Mouse (Mus musculus): ENCODE data around the gene Lhb. TPM values are rescaled to one million over a fixed set of nuclear protein-coding genes. Genes with fewer than 3 reads are reported as not detected.
"Not testable (repeated sequence)": the region's sequence is repeated elsewhere in the genome, so short reads cannot be mapped to it uniquely, and the experiment has no call there.

Gene Lhb
- polyA plus RNA-seq, 1 experiment = not detected

DNA sequence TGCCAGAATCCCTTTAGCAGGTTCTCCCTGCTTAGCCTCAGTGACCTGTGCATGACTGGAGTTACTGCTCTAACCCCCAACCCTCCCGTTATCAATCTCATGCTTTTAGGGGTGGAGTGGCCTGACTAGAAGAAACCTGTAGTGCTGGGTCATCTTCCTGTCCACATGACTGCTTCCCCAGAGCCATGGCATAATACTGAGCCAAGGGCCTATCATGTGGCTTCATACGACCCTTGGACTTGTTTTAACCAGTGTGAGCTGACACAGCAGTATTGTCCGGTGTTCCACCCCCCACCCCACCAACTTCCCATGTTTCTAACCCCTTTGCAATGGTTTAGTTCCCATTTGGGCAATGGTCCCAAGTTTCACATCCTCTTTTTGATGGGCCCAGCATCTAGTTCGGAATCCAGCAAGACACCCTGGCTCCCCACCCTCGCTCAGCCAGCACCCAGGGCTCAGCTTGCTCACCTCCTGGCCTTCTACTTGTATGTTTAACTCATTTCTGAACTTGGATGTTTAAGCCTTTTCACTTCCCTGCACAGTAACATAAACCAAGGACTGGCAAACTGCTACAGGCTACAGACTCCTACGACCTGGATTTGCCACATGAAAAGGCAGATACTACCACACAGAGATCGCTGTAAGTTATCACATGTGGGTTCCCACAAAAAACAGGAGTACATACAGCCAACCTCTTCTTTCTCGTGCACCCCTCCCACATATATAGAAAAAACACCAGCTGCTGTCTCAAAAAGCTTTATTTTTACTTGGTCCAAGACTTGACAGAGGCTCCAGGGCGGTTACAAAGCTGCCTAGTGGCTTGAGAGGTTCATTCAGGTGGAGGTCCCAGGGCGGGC, 36.8 kb downstream of the Lhb start:
- Histone ChIP-seq H3K27ac (ENCODE audit: insufficient read depth, low read depth, low read length) (no peak overlapping the region), H3K4me3 (ENCODE audit: insufficient read depth, low read depth, low read length) (no peak overlapping the region), H3K4me1 (ENCODE audit: control insufficient read depth, insufficient read depth, low read length) (peaks cover 22% of the 10 kb centered on the region)
- TF ChIP-seq CTCF (IDR thresholded peaks at IDR 0.05; ENCODE audit: insufficient read depth, low read depth, low read length) = no peak
- TF ChIP-seq POLR2A (IDR thresholded peaks at IDR 0.05; ENCODE audit: insufficient read depth, low read depth, low read length) = 0 out of 2 replicates have a peak, but pooled peaks have one; percentile 10
- 42% methylated on average over 10 of the region's 10 CpGs for WGBS

DNA sequence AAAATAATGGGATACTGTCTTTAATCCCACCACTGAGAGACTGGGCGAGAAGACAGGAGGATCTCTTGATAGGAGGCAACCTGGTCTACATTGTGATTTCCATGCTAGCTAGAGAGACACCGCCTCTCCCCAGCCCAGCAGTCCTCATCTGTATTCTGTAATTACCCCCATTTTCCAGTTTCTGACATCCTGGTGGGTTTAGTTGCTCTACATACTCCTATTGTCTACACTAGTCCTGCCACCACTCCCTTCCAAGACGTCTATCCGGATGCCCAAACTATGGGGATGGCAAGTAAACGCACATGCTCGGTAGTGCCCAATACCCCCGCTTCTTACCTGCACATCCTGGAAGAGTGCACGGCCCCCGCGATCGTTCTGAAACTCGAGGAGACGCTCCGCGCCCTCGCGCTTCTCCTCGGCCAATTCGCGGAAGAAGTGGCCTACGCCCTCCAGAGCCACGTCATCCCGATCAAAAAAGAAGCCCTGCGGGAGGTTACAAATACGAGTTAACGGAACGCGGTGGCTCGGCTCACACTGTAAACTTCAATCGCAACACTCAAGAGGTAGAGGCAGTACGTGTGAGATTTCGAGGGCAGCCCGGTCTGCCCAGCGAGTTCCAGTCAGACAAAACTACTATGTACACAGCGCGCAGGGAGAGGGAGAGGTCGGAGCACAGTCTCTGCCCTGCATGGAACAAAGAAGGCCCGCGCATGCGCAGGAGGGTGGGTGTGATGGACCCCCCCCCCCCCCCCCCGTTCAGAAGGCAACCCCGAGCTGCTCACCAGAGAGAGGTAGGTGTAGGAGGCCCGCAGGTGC, 38.3 kb downstream of the Lhb start:
- H3K27ac ChIP-seq (ENCODE audit: insufficient read depth, low read depth, low read length) = peak overlapping the region; percentile 65
- peaks cover 22% of the 10 kb centered on the region for H3K4me1 ChIP-seq (ENCODE audit: control insufficient read depth, insufficient read depth, low read length)
- H3K4me3 ChIP-seq (ENCODE audit: insufficient read depth, low read depth, low read length) = peak overlapping the region; percentile 58
- under 1% methylated on average over 43 of the region's 43 CpGs for whole genome bisulfite sequencing
- TF ChIP-seq POLR2A (IDR thresholded peaks at IDR 0.05; ENCODE audit: insufficient read depth, low read depth, low read length) (no peak), CTCF (IDR thresholded peaks at IDR 0.05; ENCODE audit: insufficient read depth, low read depth, low read length) (no peak)

DNA sequence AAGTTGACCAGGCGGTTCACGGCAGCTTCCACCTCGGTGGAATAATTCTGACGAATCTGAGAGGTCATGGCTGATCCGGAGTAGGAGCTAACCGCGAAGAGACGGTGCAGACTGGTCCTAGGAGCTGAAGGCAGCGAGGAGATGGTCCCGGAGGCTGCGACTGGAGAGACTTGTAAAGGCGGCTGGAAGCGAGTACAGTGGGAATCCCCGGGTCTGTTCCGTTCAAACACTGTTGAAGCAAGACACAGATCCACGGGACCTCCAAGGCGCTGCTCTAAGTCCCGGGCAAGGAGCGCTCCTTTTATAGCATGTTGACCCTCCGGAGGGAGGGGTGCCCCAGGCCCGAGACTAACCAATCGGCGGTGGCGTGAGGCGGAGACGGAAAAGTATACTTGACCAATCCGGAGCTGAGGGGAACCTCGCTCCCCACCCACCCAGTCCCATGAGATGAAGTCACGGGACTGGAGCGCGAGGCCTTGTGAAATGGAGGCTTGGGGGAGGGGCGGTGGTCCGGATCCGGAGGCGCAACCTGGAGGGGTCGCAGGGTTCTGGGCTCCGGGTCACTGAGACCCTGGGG, 39.0 kb downstream of the Lhb start, which contains the start of gene Ftl1:
Gene Ftl1, minus strand, starts transcription at position 321 of the 577 bp plus-strand sequence.
- TF ChIP-seq POLR2A (IDR thresholded peaks at IDR 0.05; ENCODE audit: insufficient read depth, low read depth, low read length) = peak; percentile 96
- 0% methylated on average over 37 of the region's 37 CpGs for WGBS

DNA sequence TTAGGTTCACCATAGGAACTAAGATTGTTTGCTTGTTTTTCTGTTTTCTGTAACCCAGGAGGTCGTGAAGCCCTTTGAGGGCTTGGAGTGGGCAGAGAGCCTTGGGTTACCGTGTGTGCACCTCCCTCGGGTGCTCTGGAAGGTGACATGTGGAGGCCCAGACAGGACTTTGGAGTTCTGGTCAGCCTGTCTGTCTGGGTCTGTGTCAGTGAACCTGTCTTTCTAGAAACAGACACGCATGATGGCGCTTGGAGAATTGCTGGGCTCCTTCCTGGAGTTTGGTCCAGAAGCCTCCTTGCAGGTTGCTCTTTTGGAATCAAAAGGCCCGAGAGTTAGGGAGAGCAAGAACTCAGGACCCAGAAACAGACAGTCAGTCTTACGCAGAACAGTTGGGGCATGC, 39.8 kb downstream of the Lhb start:
- peaks cover 28% of the 10 kb centered on the region for H3K4me1 ChIP-seq (ENCODE audit: control insufficient read depth, insufficient read depth, low read length)
- no peak overlapping the region for H3K4me3 ChIP-seq (ENCODE audit: insufficient read depth, low read depth, low read length)
- TF ChIP-seq POLR2A (IDR thresholded peaks at IDR 0.05; ENCODE audit: insufficient read depth, low read depth, low read length) = no peak
- TF ChIP-seq CTCF (IDR thresholded peaks at IDR 0.05; ENCODE audit: insufficient read depth, low read depth, low read length) = no peak
- peak overlapping the region; percentile 86 for H3K27ac ChIP-seq (ENCODE audit: insufficient read depth, low read depth, low read length)
- 66% methylated on average over 7 of the region's 7 CpGs for WGBS

More for the DNA sequence above, 39.0 kb downstream of the Lhb start, which contains the start of gene Ftl1:
- H3K4me3 ChIP-seq (ENCODE audit: insufficient read depth, low read depth, low read length) = peak within 1 kb of the TSS; percentile 58
- peaks cover 22% of the 10 kb centered on the region for H3K4me1 ChIP-seq (ENCODE audit: control insufficient read depth, insufficient read depth, low read length)
- peak within 1 kb of the TSS; percentile 86 for H3K27ac ChIP-seq (ENCODE audit: insufficient read depth, low read depth, low read length)

DNA sequence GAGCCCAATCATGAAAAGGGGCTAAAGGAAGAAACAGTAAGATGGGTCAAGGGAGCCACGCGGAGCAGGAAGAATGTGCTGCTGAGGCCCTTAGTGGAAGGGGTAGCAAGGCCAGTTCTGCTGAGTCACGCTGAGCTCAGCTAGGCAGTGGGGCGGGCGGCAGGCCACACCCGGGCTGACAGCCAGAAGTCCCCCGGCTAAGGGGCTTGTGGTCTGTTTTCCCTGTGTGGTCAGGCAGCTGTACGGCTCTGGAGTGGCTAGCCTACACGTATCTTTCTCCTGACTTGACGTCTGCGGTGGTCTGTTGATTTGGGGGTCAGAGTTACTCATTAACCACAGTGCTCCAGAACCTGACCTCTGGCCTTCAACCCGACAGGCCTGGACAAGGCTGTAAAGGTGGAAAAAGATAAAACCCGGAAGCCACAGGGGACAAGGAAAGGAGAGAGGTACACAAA, 40.3 kb downstream of the Lhb start:
- 33% methylated on average over 13 of the region's 13 CpGs for WGBS

DNA sequence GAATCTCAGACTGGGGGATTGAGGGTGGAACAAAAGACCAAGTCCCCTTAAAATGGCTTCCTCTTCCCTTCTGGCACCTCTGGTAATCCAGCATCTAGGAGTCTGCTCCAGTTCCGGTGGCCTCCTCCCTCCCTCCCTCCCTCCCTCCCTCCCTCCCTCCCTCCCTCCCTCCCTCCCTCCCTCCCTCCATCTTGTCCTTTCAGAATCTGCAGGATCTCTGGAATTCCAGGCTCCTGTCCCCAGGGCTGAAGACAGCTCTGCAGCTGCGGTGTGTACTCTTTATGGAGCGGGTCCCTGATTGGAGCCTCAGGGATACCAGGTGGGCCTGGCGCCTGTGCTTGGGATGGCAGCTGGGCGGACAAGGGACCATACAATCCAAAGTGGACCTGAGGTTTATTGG, 40.7 kb downstream of the Lhb start:
- H3K27ac ChIP-seq (ENCODE audit: insufficient read depth, low read depth, low read length) = peak overlapping the region; percentile 86; the same call in 1 of the 2 replicates
- 63% methylated on average over 5 of the region's 5 CpGs for WGBS

More for the DNA sequence above, 40.3 kb downstream of the Lhb start:
- H3K27ac ChIP-seq (ENCODE audit: insufficient read depth, low read depth, low read length) = peak overlapping the region; percentile 86; the same call in 1 of the 2 replicates
- TF ChIP-seq POLR2A (IDR thresholded peaks at IDR 0.05; ENCODE audit: insufficient read depth, low read depth, low read length) (no peak), CTCF (IDR thresholded peaks at IDR 0.05; ENCODE audit: insufficient read depth, low read depth, low read length) (no peak)
- no peak overlapping the region for H3K4me3 ChIP-seq (ENCODE audit: insufficient read depth, low read depth, low read length)
- H3K4me1 ChIP-seq (ENCODE audit: control insufficient read depth, insufficient read depth, low read length) = peaks cover 33% of the 10 kb centered on the region

DNA sequence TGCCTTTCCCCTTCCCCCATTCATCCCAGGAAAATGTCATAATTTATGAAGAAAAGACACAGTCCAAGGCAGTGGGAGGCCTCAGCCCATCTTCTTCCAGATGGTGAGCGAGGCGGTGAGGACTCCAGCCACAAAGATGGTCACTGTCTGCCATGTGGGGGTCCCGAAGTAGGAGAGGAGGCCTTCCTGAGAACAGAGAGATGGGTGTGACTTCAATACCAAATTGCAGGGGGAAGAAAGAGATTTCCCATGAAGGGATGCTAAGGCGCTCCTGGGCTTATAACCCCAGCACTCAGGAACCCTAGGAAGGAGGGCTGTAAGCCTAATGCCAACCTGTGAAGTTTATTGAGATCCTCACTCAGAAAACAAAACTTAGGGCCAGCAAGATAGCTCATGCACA, 41.2 kb downstream of the Lhb start:
- TF ChIP-seq POLR2A (IDR thresholded peaks at IDR 0.05; ENCODE audit: insufficient read depth, low read depth, low read length) = no peak
- no peak for TF ChIP-seq CTCF (IDR thresholded peaks at IDR 0.05; ENCODE audit: insufficient read depth, low read depth, low read length)

More for the DNA sequence above, 40.7 kb downstream of the Lhb start:
- no peak for TF ChIP-seq POLR2A (IDR thresholded peaks at IDR 0.05; ENCODE audit: insufficient read depth, low read depth, low read length)
- TF ChIP-seq CTCF (IDR thresholded peaks at IDR 0.05; ENCODE audit: insufficient read depth, low read depth, low read length) = no peak
- Histone ChIP-seq H3K4me3 (ENCODE audit: insufficient read depth, low read depth, low read length) (no peak overlapping the region), H3K4me1 (ENCODE audit: control insufficient read depth, insufficient read depth, low read length) (peaks cover 36% of the 10 kb centered on the region)

DNA sequence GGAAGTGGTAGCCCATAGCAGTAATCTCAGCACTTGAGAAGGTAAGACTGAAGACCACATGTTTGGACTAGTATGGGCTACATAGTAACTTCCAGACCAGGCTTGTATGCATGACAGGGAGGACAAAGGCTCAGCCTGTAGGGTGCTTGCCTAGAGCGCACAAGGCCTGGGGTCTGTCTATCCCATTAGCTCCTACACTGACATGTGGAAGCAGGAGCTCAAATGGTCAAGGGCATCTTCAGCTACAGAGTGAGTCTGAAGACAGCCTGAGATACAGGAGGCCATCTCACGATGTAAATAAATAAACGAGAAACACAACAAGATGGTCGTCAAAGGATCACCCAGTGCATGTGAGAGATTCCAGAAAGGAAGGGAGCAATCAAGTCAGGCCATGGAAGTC, 41.7 kb downstream of the Lhb start:
- Histone ChIP-seq H3K4me1 (ENCODE audit: control insufficient read depth, insufficient read depth, low read length) (peaks cover 30% of the 10 kb centered on the region), H3K27ac (ENCODE audit: insufficient read depth, low read depth, low read length) (no peak overlapping the region), H3K4me3 (ENCODE audit: insufficient read depth, low read depth, low read length) (no peak overlapping the region)
- WGBS = 86% methylated on average over 4 of the region's 4 CpGs
- TF ChIP-seq POLR2A (IDR thresholded peaks at IDR 0.05; ENCODE audit: insufficient read depth, low read depth, low read length) (no peak), CTCF (IDR thresholded peaks at IDR 0.05; ENCODE audit: insufficient read depth, low read depth, low read length) (no peak)

More for the DNA sequence above, 41.2 kb downstream of the Lhb start:
- Histone ChIP-seq H3K27ac (ENCODE audit: insufficient read depth, low read depth, low read length) (no peak overlapping the region), H3K4me3 (ENCODE audit: insufficient read depth, low read depth, low read length) (no peak overlapping the region), H3K4me1 (ENCODE audit: control insufficient read depth, insufficient read depth, low read length) (peaks cover 35% of the 10 kb centered on the region)
- 92% methylated on average over 4 of the region's 4 CpGs for WGBS

DNA sequence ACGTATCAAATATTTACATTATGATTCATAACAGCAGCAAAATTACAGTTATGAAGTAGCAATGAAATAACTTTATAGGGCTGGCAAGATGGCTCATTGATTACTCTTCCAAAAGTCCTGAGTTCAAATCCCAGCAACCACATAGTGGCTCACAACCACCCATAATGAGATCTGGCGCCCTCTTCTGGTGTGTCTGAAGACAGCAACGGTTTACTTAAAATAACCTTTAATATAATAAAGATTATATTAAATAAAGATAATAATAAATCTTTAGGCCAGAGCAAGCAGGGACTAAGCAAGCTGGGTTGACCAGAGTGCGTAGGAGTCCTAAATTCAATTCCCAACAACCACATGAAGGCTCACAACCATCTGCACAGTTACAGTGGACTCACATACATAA, 42.2 kb downstream of the Lhb start:
- H3K27ac ChIP-seq (ENCODE audit: insufficient read depth, low read depth, low read length); H3K4me3 ChIP-seq (ENCODE audit: insufficient read depth, low read depth, low read length): not testable (repeated sequence)
- peaks cover 26% of the 10 kb centered on the region for H3K4me1 ChIP-seq (ENCODE audit: control insufficient read depth, insufficient read depth, low read length)
- 78% methylated on average over 4 of the region's 4 CpGs for WGBS
